Mouse (Mus musculus): Measurements from ENCODE around the gene Tufm.
"Not testable (repeated sequence)": the region's sequence is repeated elsewhere in the genome, so short reads cannot be mapped to it uniquely, and the experiment has no call there.

Gene Tufm

GRCm38 (mm10) chr7:126465246-126466030 is 21.7 kb upstream of the Tufm start:
- peak; percentile 70 for DNase-seq (ENCODE audit: low spot score)

GRCm38 (mm10) chr7:126466116-126466515 is 21.0 kb upstream of the Tufm start:
- DNase-seq (ENCODE audit: low spot score), result no peak

- no peak for DNase-seq (ENCODE audit: low spot score)
Measured at GRCm38 (mm10) chr7:126466707-126467106, 20.5 kb upstream of the Tufm start.

GRCm38 (mm10) chr7:126467271-126467670 is 19.9 kb upstream of the Tufm start:
- DNase-seq (ENCODE audit: low spot score), result peak; percentile 70

- DNase-seq (ENCODE audit: low spot score), result no peak
Measured at GRCm38 (mm10) chr7:126467834-126468627, 19.1 kb upstream of the Tufm start.

- DNase-seq (ENCODE audit: low spot score), result no peak
Measured at GRCm38 (mm10) chr7:126470077-126470476, 17.1 kb upstream of the Tufm start.

GRCm38 (mm10) chr7:126471361-126471760 is 15.8 kb upstream of the Tufm start:
- DNase-seq (ENCODE audit: low spot score), result no peak

- no peak for DNase-seq (ENCODE audit: low spot score)
Measured at GRCm38 (mm10) chr7:126471853-126472252, 15.3 kb upstream of the Tufm start.

- DNase-seq (ENCODE audit: low spot score), result peak; percentile 45
Measured at GRCm38 (mm10) chr7:126472306-126472705, 14.9 kb upstream of the Tufm start.

GRCm38 (mm10) chr7:126472713-126473112 is 14.4 kb upstream of the Tufm start:
- peak; percentile 46 for DNase-seq (ENCODE audit: low spot score)

- DNase-seq (ENCODE audit: low spot score), result peak; percentile 38
Measured at GRCm38 (mm10) chr7:126473470-126474086, 13.6 kb upstream of the Tufm start.

- peak; percentile 63 for DNase-seq (ENCODE audit: low spot score)
Measured at GRCm38 (mm10) chr7:126474486-126474955, 12.6 kb upstream of the Tufm start.

GRCm38 (mm10) chr7:126474993-126475581 is 12.1 kb upstream of the Tufm start, which contains the start of gene Sh2b1:
TSS of gene Sh2b1 (minus strand) at chr7:126475424.
- peak; percentile 88 for DNase-seq (ENCODE audit: low spot score)

GRCm38 (mm10) chr7:126481699-126482098 is 5.5 kb upstream of the Tufm start:
- DNase-seq (ENCODE audit: low spot score), result no peak

- DNase-seq (ENCODE audit: low spot score), result peak; percentile 87
Measured at GRCm38 (mm10) chr7:126482392-126482871, 4.7 kb upstream of the Tufm start.

GRCm38 (mm10) chr7:126487617-126488385 is 640 bp downstream of the Tufm start:
- DNase-seq (ENCODE audit: low spot score), result not testable (repeated sequence)

GRCm38 (mm10) chr7:126491005-126491404 is 3.8 kb downstream of the Tufm start:
- DNase-seq (ENCODE audit: low spot score), result no peak

GRCm38 (mm10) chr7:126491973-126492372 is 4.8 kb downstream of the Tufm start:
- DNase-seq (ENCODE audit: low spot score), result no peak

GRCm38 (mm10) chr7:126494120-126494519 is 7.0 kb downstream of the Tufm start:
- no peak for DNase-seq (ENCODE audit: low spot score)

- DNase-seq (ENCODE audit: low spot score), result no peak
Measured at GRCm38 (mm10) chr7:126496475-126496874, 9.3 kb downstream of the Tufm start.

- DNase-seq (ENCODE audit: low spot score), result no peak
Measured at GRCm38 (mm10) chr7:126497966-126498365, 10.8 kb downstream of the Tufm start.
